Mouse (Mus musculus) CD8-positive naive resting alpha-beta T cell, adult 2 months (primary cell): ENCODE measurements around the gene Ss18l2.

Experiments
- DNase-seq, 2 experiments: peaks; one replicate each; pipeline ENCODE4 v3.0.0; 2022; ENCODE audit warnings: low read depth in 2 of 2, low spot score in 2 of 2

Ss18l2 gene

DNA sequence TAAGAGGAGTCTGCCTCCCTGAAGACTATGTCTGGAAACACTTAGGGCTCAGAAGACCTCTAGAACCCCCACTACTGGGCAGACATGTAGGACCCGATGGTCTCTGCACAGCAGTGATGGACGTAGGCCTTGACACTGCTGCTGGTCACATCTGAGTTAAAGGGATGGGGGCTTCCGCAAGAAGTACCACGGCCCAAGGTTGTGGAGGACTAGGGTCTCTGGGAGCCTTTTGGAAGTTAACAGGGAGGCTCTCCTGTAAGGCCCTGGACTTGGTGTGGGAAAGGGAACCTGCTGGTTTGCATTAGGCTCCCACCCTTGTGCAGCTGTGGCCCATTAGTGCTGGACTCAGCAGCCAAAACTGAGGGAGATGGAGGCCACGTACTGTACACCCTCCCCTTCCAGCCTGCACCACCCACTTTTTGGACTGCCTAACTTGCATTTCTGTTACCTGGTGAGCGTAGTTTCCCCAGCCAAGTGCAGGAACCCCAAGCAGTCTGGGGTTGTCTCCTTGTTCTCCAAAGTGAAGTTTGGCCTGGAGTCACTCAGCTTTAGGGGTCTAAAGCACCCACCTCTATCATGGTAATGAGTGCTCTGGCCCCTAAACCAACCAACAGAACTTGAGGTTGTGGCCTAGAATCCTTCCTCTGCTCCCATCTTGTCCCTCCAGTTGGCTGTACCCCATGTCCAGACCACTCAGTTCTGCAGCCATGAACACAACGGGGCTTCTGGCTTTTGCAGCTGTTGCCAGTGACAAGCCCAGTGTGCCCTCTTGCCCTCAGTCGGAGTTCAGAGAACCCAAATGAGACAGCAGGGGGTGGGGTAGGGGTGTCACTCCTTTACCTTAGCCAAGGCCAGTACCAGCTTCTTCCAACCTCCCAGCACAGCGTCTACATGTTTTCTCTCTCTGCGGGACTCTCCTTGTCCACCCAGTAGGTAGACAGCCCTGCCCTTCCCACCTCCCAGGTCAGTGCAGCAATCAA, 48.0 kb downstream of the Ss18l2 start:
- DNase-seq = no peak

DNA sequence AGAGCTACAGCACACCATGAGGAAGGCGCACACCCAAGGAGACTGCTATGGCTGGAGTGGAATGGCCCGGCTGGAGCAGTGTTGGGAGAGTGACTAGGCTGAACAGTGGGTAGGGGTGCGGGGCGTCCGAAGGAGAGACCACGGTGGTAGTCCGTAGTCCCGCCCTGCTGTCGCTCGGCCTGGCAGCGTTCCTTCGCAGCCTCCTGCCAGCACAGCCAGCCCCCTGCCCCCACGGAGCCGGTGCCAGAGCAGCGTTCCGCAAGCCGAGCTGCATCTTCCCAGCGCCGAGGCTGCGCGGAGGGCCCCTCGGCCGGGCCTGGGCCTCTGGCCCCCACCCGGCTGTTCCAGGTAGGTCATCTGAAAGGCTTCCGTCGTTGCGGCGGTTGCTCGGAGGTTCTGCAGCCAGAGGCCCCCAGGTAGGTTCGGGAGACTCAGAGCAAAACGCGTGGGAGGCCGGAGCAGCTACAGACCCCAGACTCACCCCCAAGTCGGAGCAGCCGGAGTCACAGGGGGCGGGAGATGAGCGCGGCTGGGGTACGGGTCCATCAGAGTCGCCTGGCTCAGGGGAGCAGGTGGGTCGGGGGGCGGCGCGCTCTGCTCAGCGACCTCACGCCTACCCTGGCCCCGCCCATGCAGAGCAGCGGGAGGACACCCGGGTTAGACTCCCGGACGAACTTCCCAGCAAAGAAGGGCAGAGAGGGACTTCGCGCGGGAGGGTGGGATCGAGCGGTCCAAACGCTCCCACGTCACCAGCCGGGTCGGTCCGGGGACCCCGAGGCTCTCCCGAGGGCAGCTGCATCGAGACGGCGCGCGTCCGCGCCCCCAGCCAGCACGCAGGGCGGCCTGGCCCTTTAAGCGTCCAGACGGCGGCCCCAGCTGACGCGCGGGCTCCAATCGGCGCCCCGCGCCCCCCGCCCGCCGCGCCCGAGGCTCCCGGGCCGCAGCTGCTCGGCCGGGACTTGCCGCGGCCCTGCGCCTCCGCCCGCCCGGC, 49.3 kb downstream of the Ss18l2 start, which contains the start of gene Zfp651:
Zfp651 (plus strand) TSS at position 240 of the 991 bp plus-strand sequence.
- no peak for DNase-seq

DNA sequence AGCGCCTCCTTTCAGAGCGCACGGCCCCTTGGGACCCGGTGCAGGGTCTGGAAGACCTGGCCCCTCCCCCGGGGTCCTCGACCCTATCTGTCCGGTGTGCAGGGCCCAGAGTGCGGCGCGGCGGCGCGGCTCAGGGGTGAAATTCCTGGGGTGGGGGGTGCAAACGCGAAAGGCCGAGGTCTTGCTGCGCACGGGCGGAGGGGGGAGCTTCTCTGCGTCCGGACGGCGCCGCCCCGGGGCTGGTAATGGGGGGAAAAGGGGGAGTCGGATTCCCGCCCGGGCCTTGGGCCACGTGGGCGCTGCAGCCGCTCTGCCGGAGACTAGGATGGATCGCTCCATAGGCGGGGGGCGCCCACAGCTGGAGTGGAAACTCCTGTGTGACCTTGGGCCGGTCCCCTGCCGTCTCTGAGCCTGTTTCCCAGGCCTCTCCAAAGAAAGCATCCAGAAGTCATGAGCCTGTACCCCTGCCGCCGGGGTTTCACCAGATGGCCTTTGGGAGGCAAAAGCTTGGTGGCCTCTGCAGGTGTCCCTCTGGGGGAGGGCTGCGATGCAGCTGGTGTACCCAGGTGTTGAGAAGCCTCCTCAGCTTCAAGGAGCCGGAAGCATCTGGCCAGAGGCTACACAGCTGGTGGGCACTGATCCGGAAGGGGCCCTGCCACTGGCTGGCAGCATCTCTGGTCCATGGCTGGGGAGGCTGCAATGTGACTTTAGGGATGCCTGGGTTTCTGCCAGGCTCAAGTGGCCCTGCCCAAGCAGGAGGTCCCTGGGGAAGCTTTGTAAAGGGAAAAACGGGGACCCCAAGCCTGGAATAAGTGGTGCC, 50.4 kb downstream of the Ss18l2 start:
- DNase-seq = no peak

DNA sequence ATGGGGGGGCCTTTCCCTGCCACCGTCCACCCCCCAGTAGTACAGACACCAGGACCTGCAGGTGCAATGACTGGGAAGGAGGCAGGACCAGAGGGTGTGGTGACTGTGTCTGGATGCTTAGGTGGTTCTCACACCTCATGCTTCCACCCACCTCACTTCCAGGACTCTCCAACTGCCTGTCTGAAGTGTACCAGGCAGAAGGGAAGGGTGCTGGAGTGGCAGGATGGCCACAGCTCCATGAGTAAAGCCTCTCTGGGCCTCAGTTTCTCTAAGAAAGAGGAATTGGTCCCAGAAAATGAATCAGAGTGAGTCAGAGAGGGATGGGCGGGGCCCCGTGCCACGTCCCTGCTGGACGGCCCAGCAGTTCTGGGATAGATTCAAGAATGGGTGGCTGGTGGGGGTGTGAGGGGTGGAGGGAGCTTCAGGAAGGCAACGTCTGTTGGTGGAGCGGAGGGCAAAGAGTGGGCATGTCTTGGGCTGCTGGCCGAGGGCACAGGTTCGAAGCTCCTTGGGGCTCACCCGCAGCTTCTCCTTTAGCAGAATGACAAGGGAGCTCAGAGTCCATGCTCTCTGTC, 51.0 kb downstream of the Ss18l2 start:
- no peak for DNase-seq

DNA sequence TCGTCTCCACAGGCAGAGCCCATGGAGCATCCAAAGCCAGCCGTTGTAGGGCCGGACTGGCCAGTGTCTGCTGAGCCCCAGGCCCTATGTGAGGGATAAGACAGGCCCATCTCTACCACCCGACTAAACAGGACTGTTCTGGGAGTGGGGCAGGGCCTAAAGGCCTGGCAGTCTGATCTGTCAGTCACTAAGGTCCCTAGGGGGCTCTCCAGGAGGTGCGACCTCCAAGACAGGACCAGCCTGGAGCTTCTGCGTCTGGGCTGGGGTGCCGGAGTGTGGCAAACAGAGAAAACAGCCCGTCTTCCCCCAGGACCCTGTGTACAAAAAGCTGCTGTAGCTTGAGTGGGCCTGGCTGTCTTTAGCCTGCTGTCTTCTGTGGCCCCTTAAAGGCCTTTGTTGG, 51.7 kb downstream of the Ss18l2 start:
- DNase-seq = no peak

DNA sequence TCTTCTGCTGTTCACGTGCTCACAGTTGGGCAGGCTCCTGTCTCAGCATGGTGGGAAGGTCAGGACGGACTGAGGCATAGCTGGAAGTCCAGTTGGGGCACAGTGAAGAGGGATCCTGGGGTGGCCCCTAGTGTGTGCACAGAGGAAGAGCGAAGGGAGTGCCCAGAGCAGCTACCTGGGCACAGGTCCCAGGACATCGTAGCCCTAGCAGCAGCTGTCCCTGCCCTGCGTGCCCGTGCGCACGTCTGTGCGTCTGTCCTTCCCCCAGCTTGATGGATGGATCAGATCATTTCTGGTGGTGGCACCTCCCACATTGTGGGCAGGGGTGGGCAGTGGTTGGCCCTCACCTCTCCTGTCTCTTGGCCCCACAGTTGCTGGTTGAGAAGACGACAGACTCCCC, 52.1 kb downstream of the Ss18l2 start:
- no peak for DNase-seq

DNA sequence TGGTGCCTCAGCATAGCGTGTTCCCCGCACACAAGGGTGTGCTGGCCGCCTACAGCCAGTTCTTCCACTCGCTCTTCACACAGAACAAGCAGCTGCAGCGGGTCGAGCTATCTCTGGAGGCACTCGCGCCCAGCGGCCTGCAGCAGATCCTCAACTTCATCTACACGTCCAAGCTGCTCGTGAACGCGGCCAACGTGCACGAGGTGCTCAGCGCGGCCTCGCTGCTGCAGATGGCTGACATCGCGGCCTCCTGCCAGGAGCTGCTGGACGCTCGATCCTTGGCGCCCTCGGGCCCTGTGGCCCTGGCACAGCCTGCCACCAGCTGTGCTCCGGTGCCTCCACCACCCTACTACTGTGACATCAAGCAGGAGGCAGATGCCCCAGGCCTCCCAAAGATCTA, 52.6 kb downstream of the Ss18l2 start:
- no peak for DNase-seq
